Mouse (Mus musculus) stomach, postnatal 0 days (tissue): ENCODE data around the gene Hmgb2.

Experiments used
- CTCF ChIP-seq: IDR thresholded peaks from 2 replicates; pipeline ENCODE4 v1.5.1; 2016; ENCODE audit warnings: antibody characterized with exemption, low read depth, mild to moderate bottlenecking, moderate library complexity
- EP300 ChIP-seq: optimal IDR thresholded peaks from 2 replicates; pipeline ENCODE3; 2016; ENCODE audit warnings: antibody characterized with exemption

GRCm38 (mm10) chr8:57534495-57534894, 22.8 kb downstream of the Hmgb2 start:
- TF ChIP-seq CTCF (no peak), EP300 (no peak)
